Mouse (Mus musculus): ENCODE data around the gene Gal3st4. TPM values are rescaled to one million over a fixed set of nuclear protein-coding genes. Genes with fewer than 3 reads are reported as not detected.

Gal3st4 gene
- not detected for polyA plus RNA-seq (2014; fragmentation: Illumina TruSeq; extraction: RNeasy Lipid Tissue Mini Kit (QIAGEN cat#74804); ENCODE audit: low read depth, low replicate concordance)

GRCm38 (mm10) chr5:138272409-138272923 lies at the start of gene Gal3st4:
Gene Gal3st4 (minus strand): TSS chr5:138272840.

GRCm38 (mm10) chr5:138279585-138280424 lies 7.2 kb upstream of the Gal3st4 start, which contains the start of the genes Gm43720, Gpc2 and Stag3:
Gene Gm43720 (minus strand): TSS chr5:138279958.
Gene Gpc2 (minus strand): TSS chr5:138280005.
Gene Stag3 (plus strand): TSS chr5:138280240.

GRCm38 (mm10) chr5:138263260-138264206 lies 9.1 kb downstream of the Gal3st4 start, which contains the start of gene BC037034:
Gene BC037034 (minus strand): TSS chr5:138264033.

GRCm38 (mm10) chr5:138255353-138256093 lies 17.1 kb downstream of the Gal3st4 start, which contains the start of gene Lamtor4:
Gene Lamtor4 (plus strand): TSS chr5:138255482.

GRCm38 (mm10) chr5:138225700-138226099 lies 46.9 kb downstream of the Gal3st4 start, which contains the start of gene Nxpe5:
Gene Nxpe5 (plus strand): TSS chr5:138225898.

Other genes starting within 250 kb of the Gal3st4 start
- gene Smok3c, start 219.6 kb downstream of the Gal3st4 start, polyA plus RNA-seq (2014; fragmentation: Illumina TruSeq; extraction: RNeasy Lipid Tissue Mini Kit (QIAGEN cat#74804); ENCODE audit: low read depth, low replicate concordance): not detected
- 48.4 TPM for gene Zkscan1, start 187.8 kb downstream of the Gal3st4 start, polyA plus RNA-seq (2014; fragmentation: Illumina TruSeq; extraction: RNeasy Lipid Tissue Mini Kit (QIAGEN cat#74804); ENCODE audit: low read depth, low replicate concordance)
- 13.8 TPM for gene Zscan21, start 155.9 kb downstream of the Gal3st4 start, polyA plus RNA-seq (2014; fragmentation: Illumina TruSeq; extraction: RNeasy Lipid Tissue Mini Kit (QIAGEN cat#74804); ENCODE audit: low read depth, low replicate concordance)
- gene Zfp113, start 117.1 kb downstream of the Gal3st4 start, polyA plus RNA-seq (2014; fragmentation: Illumina TruSeq; extraction: RNeasy Lipid Tissue Mini Kit (QIAGEN cat#74804); ENCODE audit: low read depth, low replicate concordance): 14.7 TPM
- gene Cops6, start 111.8 kb downstream of the Gal3st4 start, polyA plus RNA-seq (2014; fragmentation: Illumina TruSeq; extraction: RNeasy Lipid Tissue Mini Kit (QIAGEN cat#74804); ENCODE audit: low read depth, low replicate concordance): 94.6 TPM
- 3.0 TPM for gene Ap4m1, start 100.8 kb downstream of the Gal3st4 start, polyA plus RNA-seq (2014; fragmentation: Illumina TruSeq; extraction: RNeasy Lipid Tissue Mini Kit (QIAGEN cat#74804); ENCODE audit: low read depth, low replicate concordance)
- 12.5 TPM for gene Mcm7, start 100.4 kb downstream of the Gal3st4 start, polyA plus RNA-seq (2014; fragmentation: Illumina TruSeq; extraction: RNeasy Lipid Tissue Mini Kit (QIAGEN cat#74804); ENCODE audit: low read depth, low replicate concordance)
- gene Taf6, start 85.4 kb downstream of the Gal3st4 start, polyA plus RNA-seq (2014; fragmentation: Illumina TruSeq; extraction: RNeasy Lipid Tissue Mini Kit (QIAGEN cat#74804); ENCODE audit: low read depth, low replicate concordance): 4.4 TPM
- 15.5 TPM for gene Cnpy4, start 85.4 kb downstream of the Gal3st4 start, polyA plus RNA-seq (2014; fragmentation: Illumina TruSeq; extraction: RNeasy Lipid Tissue Mini Kit (QIAGEN cat#74804); ENCODE audit: low read depth, low replicate concordance)
- 0.47 TPM for gene Mblac1, start 78.5 kb downstream of the Gal3st4 start, polyA plus RNA-seq (2014; fragmentation: Illumina TruSeq; extraction: RNeasy Lipid Tissue Mini Kit (QIAGEN cat#74804); ENCODE audit: low read depth, low replicate concordance)
- gene Nxpe5, start 46.9 kb downstream of the Gal3st4 start, polyA plus RNA-seq (2014; fragmentation: Illumina TruSeq; extraction: RNeasy Lipid Tissue Mini Kit (QIAGEN cat#74804); ENCODE audit: low read depth, low replicate concordance): not detected
- gene Lamtor4, start 17.4 kb downstream of the Gal3st4 start, polyA plus RNA-seq (2014; fragmentation: Illumina TruSeq; extraction: RNeasy Lipid Tissue Mini Kit (QIAGEN cat#74804); ENCODE audit: low read depth, low replicate concordance): 1.3 TPM
- gene BC037034, start 8.8 kb downstream of the Gal3st4 start, polyA plus RNA-seq (2014; fragmentation: Illumina TruSeq; extraction: RNeasy Lipid Tissue Mini Kit (QIAGEN cat#74804); ENCODE audit: low read depth, low replicate concordance): 1.9 TPM
- not detected for gene Gm43720, start 7.1 kb upstream of the Gal3st4 start, polyA plus RNA-seq (2014; fragmentation: Illumina TruSeq; extraction: RNeasy Lipid Tissue Mini Kit (QIAGEN cat#74804); ENCODE audit: low read depth, low replicate concordance)
- 0.23 TPM for gene Gpc2, start 7.2 kb upstream of the Gal3st4 start, polyA plus RNA-seq (2014; fragmentation: Illumina TruSeq; extraction: RNeasy Lipid Tissue Mini Kit (QIAGEN cat#74804); ENCODE audit: low read depth, low replicate concordance)
- gene Stag3, start 7.4 kb upstream of the Gal3st4 start, polyA plus RNA-seq (2014; fragmentation: Illumina TruSeq; extraction: RNeasy Lipid Tissue Mini Kit (QIAGEN cat#74804); ENCODE audit: low read depth, low replicate concordance): not detected
- not detected for gene Pvrig, start 69.1 kb upstream of the Gal3st4 start, polyA plus RNA-seq (2014; fragmentation: Illumina TruSeq; extraction: RNeasy Lipid Tissue Mini Kit (QIAGEN cat#74804); ENCODE audit: low read depth, low replicate concordance)
- gene Zfp157, start 168.6 kb upstream of the Gal3st4 start, polyA plus RNA-seq (2014; fragmentation: Illumina TruSeq; extraction: RNeasy Lipid Tissue Mini Kit (QIAGEN cat#74804); ENCODE audit: low read depth, low replicate concordance): 20.6 TPM

Measured in adrenal gland, adult 10 weeks (tissue).